In the genomic region with DNA sequence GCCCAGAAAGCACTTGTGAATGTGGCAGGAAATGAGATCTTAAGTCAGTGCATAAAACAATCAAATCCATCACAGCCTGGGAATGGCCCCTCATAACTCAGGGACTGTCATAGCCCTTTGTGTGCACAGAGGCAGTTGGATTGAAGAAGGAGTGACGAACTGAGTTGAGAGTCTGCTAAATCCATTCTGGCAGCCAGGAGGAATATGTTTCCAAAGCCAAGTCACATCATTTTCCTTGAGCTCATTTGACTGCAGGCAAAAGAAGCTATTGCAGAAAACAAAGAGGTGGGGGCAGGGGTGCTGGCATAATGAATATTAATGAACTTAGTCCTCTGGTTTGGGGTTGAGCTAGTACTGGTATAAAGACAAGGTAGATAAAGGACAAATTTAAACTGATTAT, we compare ENCODE assay signal across 12 mouse cellular contexts.
A peak's percentile ranks its signal among the peaks of the same experiment; 100 is the strongest.
DNase-seq lines count a peak whose midpoint lies in the region; ATAC-seq lines count a peak whose summit lies in the region.
"Had no signal": no experiment of that assay in that cellular context is flagged by ENCODE, and none has a peak within 500 bp of the region (broad histone marks: within the 10 kb centered on the region; RNA-seq: fewer than 3 reads in every experiment).

No protein-coding gene starts in this region.

- H3K4me3 ChIP-seq in hindbrain, embryonic 11.5 days (ENCODE audit: low read depth, low read length), result no peak overlapping the region
- H3K4me3 ChIP-seq in hindbrain, embryonic 10.5 days, result no peak overlapping the region
- H3K4me3 ChIP-seq in midbrain, embryonic 14.5 days (replicated peaks; ENCODE audit: low read depth, low read length), result no peak overlapping the region
- H3K4me3 ChIP-seq in midbrain, embryonic 11.5 days (ENCODE audit: low read depth, low read length), result no peak overlapping the region
- H3K4me3 ChIP-seq in hindbrain, embryonic 12.5 days, result no peak overlapping the region
- no peak overlapping the region for H3K4me3 ChIP-seq in midbrain, embryonic 15.5 days

- H3K27ac ChIP-seq in hindbrain, embryonic 11.5 days (ENCODE audit: low read depth, low read length), result no peak overlapping the region
- no peak overlapping the region for H3K27ac ChIP-seq in hindbrain, embryonic 10.5 days
- H3K27ac ChIP-seq in midbrain, embryonic 14.5 days (replicated peaks; ENCODE audit: low read depth, low read length), result no peak overlapping the region
- no peak overlapping the region for H3K27ac ChIP-seq in midbrain, embryonic 11.5 days (ENCODE audit: low read depth, low read length)
- H3K27ac ChIP-seq in hindbrain, embryonic 12.5 days, result no peak overlapping the region; the same call in 1 of the 2 replicates
- H3K27ac ChIP-seq in midbrain, embryonic 15.5 days, result 0 out of 2 replicates have a peak overlapping the region, but pooled peaks have one; percentile 25

- no peaks in the 10 kb centered on the region for H3K9me3 ChIP-seq in hindbrain, embryonic 11.5 days (ENCODE audit: control insufficient read depth, low read length)
- no peaks in the 10 kb centered on the region for H3K9me3 ChIP-seq in hindbrain, embryonic 10.5 days
- no peaks in the 10 kb centered on the region for H3K9me3 ChIP-seq in midbrain, embryonic 14.5 days (ENCODE audit: control insufficient read depth, low read length)
- no peaks in the 10 kb centered on the region for H3K9me3 ChIP-seq in midbrain, embryonic 11.5 days (ENCODE audit: control insufficient read depth, low read length)
- no peaks in the 10 kb centered on the region for H3K9me3 ChIP-seq in hindbrain, embryonic 12.5 days (replicated peaks)
- H3K9me3 ChIP-seq in midbrain, embryonic 15.5 days, result no peaks in the 10 kb centered on the region

- H3K36me3 ChIP-seq in hindbrain, embryonic 11.5 days (ENCODE audit: control insufficient read depth, insufficient read depth, low read length), result no peaks in the 10 kb centered on the region
- H3K36me3 ChIP-seq in hindbrain, embryonic 10.5 days, result no peaks in the 10 kb centered on the region
- H3K36me3 ChIP-seq in midbrain, embryonic 14.5 days (ENCODE audit: control insufficient read depth, insufficient read depth, low read length), result no peaks in the 10 kb centered on the region
- no peaks in the 10 kb centered on the region for H3K36me3 ChIP-seq in midbrain, embryonic 11.5 days (ENCODE audit: control insufficient read depth, insufficient read depth, low read length)
- H3K36me3 ChIP-seq in hindbrain, embryonic 12.5 days, result no peaks in the 10 kb centered on the region
- no peaks in the 10 kb centered on the region for H3K36me3 ChIP-seq in midbrain, embryonic 15.5 days (replicated peaks)

- peak; percentile 61 for ATAC-seq in hindbrain, embryonic 11.5 days (ENCODE audit: low FRiP score)
- no peak for ATAC-seq in midbrain, embryonic 14.5 days (ENCODE audit: low FRiP score, low TSS enrichment)
- no peak for ATAC-seq in midbrain, embryonic 11.5 days (ENCODE audit: low FRiP score)
- 0 out of 2 replicates have a peak, but pooled peaks have one; percentile 40 for ATAC-seq in hindbrain, embryonic 12.5 days (ENCODE audit: low FRiP score)
- ATAC-seq in midbrain, embryonic 15.5 days (replicated peaks), result no peak

- no peaks in the 10 kb centered on the region for H3K4me1 ChIP-seq in hindbrain, embryonic 11.5 days (replicated peaks; ENCODE audit: control insufficient read depth, insufficient read depth, low read length)
- peaks cover 7% of the 10 kb centered on the region for H3K4me1 ChIP-seq in hindbrain, embryonic 10.5 days (replicated peaks)
- H3K4me1 ChIP-seq in midbrain, embryonic 14.5 days (ENCODE audit: control insufficient read depth, insufficient read depth, low read length), result peaks cover 8% of the 10 kb centered on the region
- no peaks in the 10 kb centered on the region for H3K4me1 ChIP-seq in midbrain, embryonic 11.5 days (ENCODE audit: control insufficient read depth, insufficient read depth, low read length)
- peaks cover 8% of the 10 kb centered on the region; the same call in 1 of the 2 replicates for H3K4me1 ChIP-seq in hindbrain, embryonic 12.5 days
- peaks cover 7% of the 10 kb centered on the region for H3K4me1 ChIP-seq in midbrain, embryonic 15.5 days

- no peak overlapping the region for H3K9ac ChIP-seq in hindbrain, embryonic 11.5 days (ENCODE audit: low read depth, low read length)
- H3K9ac ChIP-seq in midbrain, embryonic 14.5 days (replicated peaks; ENCODE audit: low read length), result no peak overlapping the region
- no peak overlapping the region for H3K9ac ChIP-seq in midbrain, embryonic 11.5 days (ENCODE audit: low read length)
- H3K9ac ChIP-seq in hindbrain, embryonic 12.5 days, result no peak overlapping the region
- no peak overlapping the region for H3K9ac ChIP-seq in midbrain, embryonic 15.5 days

- DNase-seq in hindbrain, embryonic 11.5 days (ENCODE audit: low spot score), result peak; percentile 12
- no peak for DNase-seq in hindbrain, embryonic 10.5 days (ENCODE audit: low spot score)
- DNase-seq in midbrain, embryonic 14.5 days, result peak; percentile 45
- no peak for DNase-seq in midbrain, embryonic 11.5 days (ENCODE audit: low spot score, missing footprints)
- DNase-seq in frontal cortex, adult 2 months (ENCODE audit: extremely low spot score in 1 of 2, low spot score in 1 of 2), result no peak
- no peak for DNase-seq in spleen, adult 18-20 months
- DNase-seq: adrenal gland, postnatal 36 days; cerebellum, adult 11-12 months; lung, postnatal 4 days; right cerebral cortex, postnatal 14 days had no signal

- no peak overlapping the region for H3K4me2 ChIP-seq in hindbrain, embryonic 11.5 days (replicated peaks; ENCODE audit: low read depth, low read length)
- H3K4me2 ChIP-seq in midbrain, embryonic 14.5 days (ENCODE audit: low read length), result no peak overlapping the region
- no peak overlapping the region for H3K4me2 ChIP-seq in midbrain, embryonic 11.5 days
- no peak overlapping the region for H3K4me2 ChIP-seq in hindbrain, embryonic 12.5 days (replicated peaks)
- no peak overlapping the region for H3K4me2 ChIP-seq in midbrain, embryonic 15.5 days

- H3K27me3 ChIP-seq in hindbrain, embryonic 11.5 days (ENCODE audit: control insufficient read depth, insufficient read depth, low read length), result no peaks in the 10 kb centered on the region
- no peaks in the 10 kb centered on the region for H3K27me3 ChIP-seq in hindbrain, embryonic 10.5 days (ENCODE audit: insufficient read depth, poor library complexity, severe bottlenecking)
- H3K27me3 ChIP-seq in midbrain, embryonic 14.5 days (ENCODE audit: control insufficient read depth, insufficient read depth, low read length), result no peaks in the 10 kb centered on the region
- H3K27me3 ChIP-seq in midbrain, embryonic 11.5 days (ENCODE audit: control insufficient read depth, insufficient read depth, low read length), result no peaks in the 10 kb centered on the region
- no peaks in the 10 kb centered on the region for H3K27me3 ChIP-seq in hindbrain, embryonic 12.5 days
- H3K27me3 ChIP-seq in midbrain, embryonic 15.5 days (replicated peaks), result no peaks in the 10 kb centered on the region

- 4% methylated on average over 1 of the region's 1 CpGs for WGBS in hindbrain, embryonic 11.5 days
- 51% methylated on average over 1 of the region's 1 CpGs for WGBS in hindbrain, embryonic 10.5 days
- WGBS in midbrain, embryonic 14.5 days, result 12% methylated on average over 1 of the region's 1 CpGs
- 34% methylated on average over 1 of the region's 1 CpGs for whole genome bisulfite sequencing in midbrain, embryonic 11.5 days
- 24% methylated on average over 1 of the region's 1 CpGs for WGBS in hindbrain, embryonic 12.5 days
- 22% methylated on average over 1 of the region's 1 CpGs for WGBS in midbrain, embryonic 15.5 days

Comparison
In these comparisons a context has a peak if more than half of its experiments do, and no peak if none do; other contexts are left out.
1. DNase-seq: peak in hindbrain, embryonic 11.5 days (single experiment) and midbrain, embryonic 14.5 days (single experiment); none in hindbrain, embryonic 10.5 days (single experiment), midbrain, embryonic 11.5 days (single experiment), frontal cortex, adult 2 months (0 of 2) and spleen, adult 18-20 months (0 of 2).
2. ATAC-seq: peak in hindbrain, embryonic 11.5 days (single experiment) and hindbrain, embryonic 12.5 days (single experiment); none in midbrain, embryonic 14.5 days (single experiment), midbrain, embryonic 11.5 days (single experiment) and midbrain, embryonic 15.5 days (single experiment).